Mouse (Mus musculus) intestine, postnatal 0 days (tissue): Measurements from ENCODE around the gene Tgfb3. TPM values are rescaled to one million over a fixed set of nuclear protein-coding genes. Genes with fewer than 3 reads are reported as not detected.

ENCODE experiments used
- ATAC-seq: fragments of 200-750 bp; cut with Nextera tagmentation; 2 replicates; pipeline ENCODE4 v1.8.0; 2017; ENCODE audit warnings: mild to moderate bottlenecking, moderate TSS enrichment, moderate library complexity
- H3K27ac ChIP-seq: fragments of 300-500 bp; sonication (generic); 2 replicates; pipeline ENCODE4 v1.5.1; 2014; ENCODE audit warnings: mild to moderate bottlenecking, low read depth, low read length, moderate library complexity
- H3K27me3 ChIP-seq: fragments of 300-500 bp; sonication (generic); replicated peaks from 2 replicates; pipeline ENCODE4 v1.6.1; 2014; ENCODE audit warnings: low read length, mixed read lengths; ENCODE audit not compliant: control insufficient read depth, insufficient read depth
- H3K36me3 ChIP-seq: fragments of 300-500 bp; sonication (generic); 2 replicates; pipeline ENCODE4 v1.6.1; 2014; ENCODE audit warnings: mild to moderate bottlenecking, moderate library complexity; ENCODE audit not compliant: control insufficient read depth, insufficient read depth
- H3K4me1 ChIP-seq: fragments of 300-500 bp; sonication (generic); replicated peaks from 2 replicates; pipeline ENCODE4 v1.6.1; 2014; ENCODE audit warnings: antibody characterized with exemption, low read length, mixed read lengths; ENCODE audit not compliant: control insufficient read depth, insufficient read depth
- H3K4me2 ChIP-seq: fragments of 300-500 bp; sonication (generic); replicated peaks from 2 replicates; pipeline ENCODE4 v1.6.1; 2014; ENCODE audit warnings: low read depth, mild to moderate bottlenecking, moderate library complexity
- H3K4me3 ChIP-seq: fragments of 300-500 bp; sonication (generic); 2 replicates; pipeline ENCODE4 v1.5.1; 2014; ENCODE audit warnings: low read depth, low read length
- H3K9ac ChIP-seq: fragments of 300-500 bp; sonication (generic); 2 replicates; pipeline ENCODE4 v1.6.1; 2014; ENCODE audit warnings: mild to moderate bottlenecking, low read depth, low read length
- H3K9me3 ChIP-seq: fragments of 300-500 bp; sonication (generic); 2 replicates; pipeline ENCODE4 v1.6.1; 2016; ENCODE audit warnings: mixed run types; ENCODE audit not compliant: control insufficient read depth
- CTCF ChIP-seq: sonication (generic); IDR thresholded peaks from 2 replicates; pipeline ENCODE4 v1.5.1; 2016; ENCODE audit warnings: low read depth, mild to moderate bottlenecking, control low read depth, antibody characterized with exemption, moderate library complexity
- WGBS: fragments of 180-500 bp; shearing (Covaris S2); extraction: QIAGEN DNeasy Blood & Tissue Kit; methylation state at CpG from one replicate; pipeline ENCODE4 v1.1.7; 2014; 5-methylcytosine and 5-hydroxymethylcytosine counted together
- polyA plus RNA-seq: library from polyadenylated mRNA; unstranded; fragments of >200 nt; fragmentation: Nextera tagmentation; extraction: Ambion mirVana; gene quantifications from 2 replicates; pipeline ENCODE4 v1.2.1, GENCODE M21; 2015

Tgfb3 gene
- polyA plus RNA-seq, 1 experiment from 2014 or later: 8.5 TPM

- no peak overlapping the region for H3K4me2 ChIP-seq
- no peaks in the 10 kb centered on the region for H3K9me3 ChIP-seq
- no peak for TF ChIP-seq CTCF
- peaks cover 11% of the 10 kb centered on the region for H3K36me3 ChIP-seq
- H3K27ac ChIP-seq: no peak overlapping the region
- ATAC-seq: no peak
- H3K9ac ChIP-seq: no peak overlapping the region
- H3K4me1 ChIP-seq: no peaks in the 10 kb centered on the region
- no peak overlapping the region for H3K4me3 ChIP-seq
- no peaks in the 10 kb centered on the region for H3K27me3 ChIP-seq
- 91% methylated on average over 2 of the region's 2 CpGs for WGBS
Measured at GRCm38 (mm10) chr12:86014174-86014573, 64.7 kb downstream of the Tgfb3 start.

- Histone ChIP-seq H3K27ac (no peak overlapping the region), H3K9ac (no peak overlapping the region), H3K36me3 (peaks cover 11% of the 10 kb centered on the region), H3K9me3 (no peaks in the 10 kb centered on the region), H3K4me3 (no peak overlapping the region), H3K4me2 (no peak overlapping the region), H3K27me3 (no peaks in the 10 kb centered on the region), H3K4me1 (no peaks in the 10 kb centered on the region)
- no peak for ATAC-seq
- 79% methylated on average over 2 of the region's 2 CpGs for WGBS
- TF ChIP-seq CTCF: no peak
Measured at GRCm38 (mm10) chr12:86012195-86012594, 66.6 kb downstream of the Tgfb3 start.

- no peaks in the 10 kb centered on the region for H3K27me3 ChIP-seq
- no peak overlapping the region for H3K9ac ChIP-seq
- no peak for ATAC-seq
- no peak overlapping the region for H3K27ac ChIP-seq
- no peak for TF ChIP-seq CTCF
- WGBS: 76% methylated on average over 5 of the region's 5 CpGs
- H3K4me2 ChIP-seq: no peak overlapping the region
- H3K36me3 ChIP-seq: peaks cover 11% of the 10 kb centered on the region
- no peak overlapping the region for H3K4me3 ChIP-seq
- no peaks in the 10 kb centered on the region for H3K9me3 ChIP-seq
- no peaks in the 10 kb centered on the region for H3K4me1 ChIP-seq
Measured at GRCm38 (mm10) chr12:86010656-86011055, 68.2 kb downstream of the Tgfb3 start.

- Histone ChIP-seq H3K27ac (no peak overlapping the region), H3K4me3 (no peak overlapping the region), H3K27me3 (no peaks in the 10 kb centered on the region), H3K4me1 (no peaks in the 10 kb centered on the region), H3K9ac (no peak overlapping the region), H3K36me3 (no peaks in the 10 kb centered on the region), H3K4me2 (no peak overlapping the region), H3K9me3 (no peaks in the 10 kb centered on the region)
- no peak for ATAC-seq
- no peak for TF ChIP-seq CTCF
- WGBS: 57% methylated on average over 3 of the region's 3 CpGs
Measured at GRCm38 (mm10) chr12:86007377-86007776, 71.5 kb downstream of the Tgfb3 start.

Other genes with a start within 250 kb of the Tgfb3 start
- 61.0 and 65.9 TPM in 2 replicates for gene Ift43, start 3.5 kb upstream of the Tgfb3 start, polyA plus RNA-seq
- 5.5 and 6.7 TPM in 2 replicates for gene Gpatch2l, start 162.8 kb upstream of the Tgfb3 start, polyA plus RNA-seq